Mouse (Mus musculus): ENCODE data around the gene Aff3.

GRCm38 (mm10) chr1:38685706-38686105 is 21.0 kb upstream of the Aff3 start:
- no peak for TF ChIP-seq POLR2A (IDR thresholded peaks at IDR 0.05; ENCODE audit: borderline replicate concordance, extremely low read depth, low read depth, low read length)
- TF ChIP-seq CTCF (IDR thresholded peaks at IDR 0.05; ENCODE audit: insufficient read depth, low read length) = no peak

All from lung, adult 2 months (tissue).